Mouse (Mus musculus) liver, adult 2 months (tissue): ENCODE data around the gene Smg1.

Experiments
- CTCF ChIP-seq: fragments of 200-500 bp; IDR thresholded peaks from 2 replicates; pipeline ENCODE4 v1.5.1; 2011; ENCODE audit warnings: low read depth, low read length, control low read depth
- POLR2A ChIP-seq: fragments of 200-500 bp; IDR thresholded peaks from 2 replicates; pipeline ENCODE4 v1.6.1; 2011; ENCODE audit warnings: low read length, control low read depth; ENCODE audit not compliant: insufficient read depth; ENCODE audit errors: extremely low read depth

DNA sequence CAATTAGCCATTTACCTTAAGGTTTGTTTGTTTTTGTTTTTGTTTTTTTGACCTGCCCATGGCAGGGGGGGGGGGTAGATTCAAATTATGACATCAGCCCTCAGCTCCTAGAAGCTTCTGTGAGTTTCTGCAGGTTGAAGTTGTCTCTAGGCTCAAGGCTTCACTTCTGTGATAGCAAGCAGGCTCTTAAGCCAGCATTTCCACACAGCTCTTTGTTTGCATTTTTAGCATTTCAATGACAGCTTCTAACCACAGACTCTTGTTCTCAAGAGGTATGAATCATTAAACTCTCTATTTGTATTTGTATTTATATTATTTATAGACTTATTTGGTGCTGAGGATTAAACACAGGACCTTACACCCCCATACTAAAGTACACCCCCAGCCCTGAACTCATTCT lies 15.0 kb upstream of the Smg1 start:
- TF ChIP-seq POLR2A (no peak), CTCF (no peak)
